Mouse (Mus musculus): ENCODE data around the gene B3gnt9. TPM values are rescaled to one million over a fixed set of nuclear protein-coding genes. Genes with fewer than 3 reads are reported as not detected.

Gene B3gnt9
- polyA plus RNA-seq, 1 experiment: 16.3 TPM

GRCm38 (mm10) chr8:105252680-105253537, 2.0 kb downstream of the B3gnt9 start:
- no peak for TF ChIP-seq GATA1 (IDR thresholded peaks at IDR 0.05; ENCODE audit: low read length)

GRCm38 (mm10) chr8:105251954-105252353, 3.0 kb downstream of the B3gnt9 start:
- no peak for TF ChIP-seq GATA1 (IDR thresholded peaks at IDR 0.05; ENCODE audit: low read length)

GRCm38 (mm10) chr8:105241016-105241415, 13.9 kb downstream of the B3gnt9 start:
- no peak for TF ChIP-seq GATA1 (IDR thresholded peaks at IDR 0.05; ENCODE audit: low read length)

GRCm38 (mm10) chr8:105237442-105238142, 17.4 kb downstream of the B3gnt9 start:
- TF ChIP-seq GATA1 (IDR thresholded peaks at IDR 0.05; ENCODE audit: low read length): no peak

- no peak for TF ChIP-seq GATA1 (IDR thresholded peaks at IDR 0.05; ENCODE audit: low read length)
Observed at GRCm38 (mm10) chr8:105235206-105235605, 19.7 kb downstream of the B3gnt9 start.

GRCm38 (mm10) chr8:105233126-105233935, 21.6 kb downstream of the B3gnt9 start:
- no peak for TF ChIP-seq GATA1 (IDR thresholded peaks at IDR 0.05; ENCODE audit: low read length)

GRCm38 (mm10) chr8:105231503-105232320, 23.2 kb downstream of the B3gnt9 start:
- no peak for TF ChIP-seq GATA1 (IDR thresholded peaks at IDR 0.05; ENCODE audit: low read length)

GRCm38 (mm10) chr8:105225917-105226316, 29.0 kb downstream of the B3gnt9 start:
- TF ChIP-seq GATA1 (IDR thresholded peaks at IDR 0.05; ENCODE audit: low read length): no peak

- no peak for TF ChIP-seq GATA1 (IDR thresholded peaks at IDR 0.05; ENCODE audit: low read length)
Observed at GRCm38 (mm10) chr8:105225272-105225593, 29.7 kb downstream of the B3gnt9 start.

- no peak for TF ChIP-seq GATA1 (IDR thresholded peaks at IDR 0.05; ENCODE audit: low read length)
Observed at GRCm38 (mm10) chr8:105224413-105225271, 30.3 kb downstream of the B3gnt9 start, which contains the start of gene D230025D16Rik. TSS of gene D230025D16Rik (plus strand) at chr8:105225145.

- TF ChIP-seq GATA1 (IDR thresholded peaks at IDR 0.05; ENCODE audit: low read length): no peak
Observed at GRCm38 (mm10) chr8:105223850-105224249, 31.1 kb downstream of the B3gnt9 start.

- no peak for TF ChIP-seq GATA1 (IDR thresholded peaks at IDR 0.05; ENCODE audit: low read length)
Observed at GRCm38 (mm10) chr8:105217926-105218522, 36.9 kb downstream of the B3gnt9 start.

- TF ChIP-seq GATA1 (IDR thresholded peaks at IDR 0.05; ENCODE audit: low read length): no peak
Observed at GRCm38 (mm10) chr8:105214104-105214503, 40.8 kb downstream of the B3gnt9 start.
